Mouse (Mus musculus) testis, adult 2 months (tissue): ENCODE measurements around the gene Fuk.
"Not testable (repeated sequence)": the region's sequence is repeated elsewhere in the genome, so short reads cannot be mapped to it uniquely, and the experiment has no call there.

Source experiments
- CTCF ChIP-seq: fragments of 200-500 bp; IDR thresholded peaks from 2 replicates; pipeline ENCODE4 v1.5.1; 2012; ENCODE audit warnings: low read depth, mild to moderate bottlenecking, inconsistent platforms, low read length, moderate library complexity; ENCODE audit not compliant: control insufficient read depth, insufficient read depth, insufficient replicate concordance
- POLR2A ChIP-seq: fragments of 200-500 bp; IDR thresholded peaks from 2 replicates; pipeline ENCODE4 v1.6.1; 2012; ENCODE audit warnings: low read depth, mild to moderate bottlenecking, inconsistent platforms, low read length, moderate library complexity; ENCODE audit not compliant: control insufficient read depth

DNA sequence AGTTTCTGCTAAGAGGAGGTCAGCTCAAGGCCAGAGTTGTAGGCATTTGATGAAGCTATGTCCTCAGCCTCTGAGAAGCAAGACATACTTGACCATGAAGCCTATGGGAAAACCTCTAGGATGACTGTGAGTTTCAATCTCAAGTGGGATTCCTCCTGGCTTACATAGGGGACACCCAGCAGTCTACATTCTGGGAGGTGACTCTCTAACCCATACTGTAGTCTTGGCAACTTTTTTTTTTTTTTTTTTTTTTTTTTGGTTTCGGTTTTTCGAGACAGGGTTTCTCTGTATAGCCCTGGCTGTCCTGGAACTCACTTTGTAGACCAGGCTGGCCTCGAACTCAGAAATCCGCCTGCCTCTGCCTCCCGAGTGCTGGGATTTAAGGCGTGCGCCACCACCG lies 27.4 kb upstream of the Fuk start:
- TF ChIP-seq CTCF, POLR2A: not testable (repeated sequence)
